Mouse (Mus musculus) embryonic facial prominence, embryonic 13.5 days (tissue): ENCODE data around the gene Qpctl. TPM values are rescaled to one million over a fixed set of nuclear protein-coding genes. Genes with fewer than 3 reads are reported as not detected.
A peak's percentile ranks its signal among the peaks of the same experiment; 100 is the strongest.

Source experiments
- ATAC-seq: fragments of 200-750 bp; cut with Nextera tagmentation; 2 replicates; pipeline ENCODE4 v1.8.0; 2017; ENCODE audit warnings: low read depth; ENCODE audit not compliant: insufficient number of reproducible peaks, insufficient read depth, low FRiP score, low TSS enrichment
- H3K27ac ChIP-seq: fragments of 300-500 bp; sonication (generic); 2 replicates; pipeline ENCODE4 v1.5.1; 2015; ENCODE audit warnings: moderate library complexity, mild to moderate bottlenecking, inconsistent platforms
- H3K27me3 ChIP-seq: fragments of 300-500 bp; sonication (generic); 2 replicates; pipeline ENCODE4 v1.6.1; 2015; ENCODE audit warnings: mild to moderate bottlenecking, inconsistent platforms
- H3K36me3 ChIP-seq: fragments of 300-500 bp; sonication (generic); 2 replicates; pipeline ENCODE4 v1.6.1; 2015; ENCODE audit warnings: mild to moderate bottlenecking, inconsistent platforms
- H3K4me1 ChIP-seq: fragments of 300-500 bp; sonication (generic); 2 replicates; pipeline ENCODE4 v1.6.1; 2015; ENCODE audit warnings: inconsistent platforms
- H3K4me2 ChIP-seq: fragments of 300-500 bp; sonication (generic); 2 replicates; pipeline ENCODE4 v1.6.1; 2015; ENCODE audit warnings: moderate library complexity, mild to moderate bottlenecking, inconsistent platforms
- H3K4me3 ChIP-seq: fragments of 300-500 bp; sonication (generic); 2 replicates; pipeline ENCODE4 v1.5.1; 2015; ENCODE audit warnings: mild to moderate bottlenecking, inconsistent platforms
- H3K9ac ChIP-seq: fragments of 300-500 bp; sonication (generic); 2 replicates; pipeline ENCODE4 v1.6.1; 2015; ENCODE audit warnings: mild to moderate bottlenecking, inconsistent platforms
- H3K9me3 ChIP-seq: fragments of 300-500 bp; sonication (generic); 2 replicates; pipeline ENCODE4 v1.6.1; 2016; ENCODE audit warnings: inconsistent platforms
- WGBS: fragments of 180-500 bp; shearing (Covaris S2); methylation state at CpG from one replicate; pipeline ENCODE4 v1.1.7; 2015; ENCODE audit warnings: mixed read lengths; 5-methylcytosine and 5-hydroxymethylcytosine counted together
- polyA plus RNA-seq: library from polyadenylated mRNA; unstranded; fragments of >200 nt; fragmentation: Nextera tagmentation; extraction: Ambion mirVana; gene quantifications from 2 replicates; pipeline ENCODE4 v1.2.1, GENCODE M21; 2015

The Qpctl gene
- polyA plus RNA-seq = 15.2 and 16.2 TPM in 2 replicates

GRCm38 (mm10) chr7:19148875-19149541 is at the start of gene Qpctl:
Gene Qpctl, minus strand, starts transcription at chr7:19149291.
- WGBS = under 1% methylated on average over 43 of the region's 43 CpGs
- peaks cover 29% of the 10 kb centered on the region for H3K4me1 ChIP-seq
- H3K27ac ChIP-seq = peak within 1 kb of the TSS; percentile 85

GRCm38 (mm10) chr7:19197985-19198384 is 48.9 kb upstream of the Qpctl start:
- H3K27me3 ChIP-seq = no peaks in the 10 kb centered on the region
- 0 out of 2 replicates have a peak, but pooled peaks cover 6% of the 10 kb centered on the region for H3K9me3 ChIP-seq
- no peak for ATAC-seq
- 27% methylated on average over 2 of the region's 2 CpGs for WGBS
- H3K4me1 ChIP-seq = no peaks in the 10 kb centered on the region
- H3K36me3 ChIP-seq = peaks cover 68% of the 10 kb centered on the region
- no peak overlapping the region for H3K4me3 ChIP-seq
- H3K9ac ChIP-seq = no peak overlapping the region
- no peak overlapping the region for H3K27ac ChIP-seq
- no peak overlapping the region for H3K4me2 ChIP-seq

More at GRCm38 (mm10) chr7:19148875-19149541, at the start of gene Qpctl:
- Histone ChIP-seq H3K4me3 (peak within 1 kb of the TSS; percentile 77), H3K27me3 (no peaks in the 10 kb centered on the region), H3K9ac (peak within 1 kb of the TSS; percentile 83), H3K36me3 (peaks cover 33% of the 10 kb centered on the region), H3K9me3 (no peaks in the 10 kb centered on the region), H3K4me2 (peak within 1 kb of the TSS; percentile 86)
- peak; percentile 96 for ATAC-seq

GRCm38 (mm10) chr7:19196676-19197075 is 47.6 kb upstream of the Qpctl start:
- Histone ChIP-seq H3K36me3 (peaks cover 69% of the 10 kb centered on the region), H3K9ac (no peak overlapping the region), H3K4me2 (no peak overlapping the region), H3K4me1 (no peaks in the 10 kb centered on the region), H3K4me3 (no peak overlapping the region), H3K9me3 (0 out of 2 replicates have a peak, but pooled peaks cover 6% of the 10 kb centered on the region), H3K27me3 (no peaks in the 10 kb centered on the region), H3K27ac (no peak overlapping the region)
- WGBS = 61% methylated on average over 6 of the region's 6 CpGs
- ATAC-seq = no peak

GRCm38 (mm10) chr7:19194676-19195075 is 45.6 kb upstream of the Qpctl start:
- no peak overlapping the region for H3K27ac ChIP-seq
- no peak overlapping the region for H3K4me2 ChIP-seq
- H3K4me1 ChIP-seq = no peaks in the 10 kb centered on the region
- H3K27me3 ChIP-seq = no peaks in the 10 kb centered on the region
- no peak overlapping the region for H3K9ac ChIP-seq
- 97% methylated on average over 4 of the region's 4 CpGs for WGBS
- 0 out of 2 replicates have a peak, but pooled peaks cover 6% of the 10 kb centered on the region for H3K9me3 ChIP-seq
- ATAC-seq = no peak
- H3K4me3 ChIP-seq = no peak overlapping the region
- H3K36me3 ChIP-seq = peaks cover 72% of the 10 kb centered on the region

GRCm38 (mm10) chr7:19184758-19185157 is 35.7 kb upstream of the Qpctl start:
- Histone ChIP-seq H3K4me1 (peaks cover 33% of the 10 kb centered on the region), H3K36me3 (peaks cover 26% of the 10 kb centered on the region), H3K9me3 (no peaks in the 10 kb centered on the region), H3K27ac (peak overlapping the region; percentile 89), H3K4me3 (no peak overlapping the region), H3K4me2 (peak overlapping the region; percentile 18; the same call in 1 of the 2 replicates), H3K9ac (no peak overlapping the region), H3K27me3 (peaks cover 12% of the 10 kb centered on the region)
- ATAC-seq = no peak
- 62% methylated on average over 6 of the region's 6 CpGs for WGBS

GRCm38 (mm10) chr7:19184250-19184649 is 35.2 kb upstream of the Qpctl start:
- no peak for ATAC-seq
- peaks cover 38% of the 10 kb centered on the region for H3K4me1 ChIP-seq
- no peaks in the 10 kb centered on the region for H3K9me3 ChIP-seq
- H3K27ac ChIP-seq = peak overlapping the region; percentile 89
- peaks cover 24% of the 10 kb centered on the region for H3K36me3 ChIP-seq
- H3K27me3 ChIP-seq = peaks cover 17% of the 10 kb centered on the region
- no peak overlapping the region for H3K4me3 ChIP-seq
- WGBS = 72% methylated on average over 2 of the region's 2 CpGs
- H3K9ac ChIP-seq = no peak overlapping the region; the same call in 1 of the 2 replicates
- peak overlapping the region; percentile 18; the same call in 1 of the 2 replicates for H3K4me2 ChIP-seq

- H3K9me3 ChIP-seq = 0 out of 2 replicates have a peak, but pooled peaks cover 3% of the 10 kb centered on the region
- H3K4me1 ChIP-seq = peaks cover 56% of the 10 kb centered on the region
- peak overlapping the region; percentile 73 for H3K9ac ChIP-seq
- H3K4me3 ChIP-seq = peak overlapping the region; percentile 58
- H3K27me3 ChIP-seq = peaks cover 50% of the 10 kb centered on the region
- ATAC-seq = no peak
- peaks cover 5% of the 10 kb centered on the region for H3K36me3 ChIP-seq
- H3K4me2 ChIP-seq = peak overlapping the region; percentile 81
- WGBS = 1% methylated on average over 26 of the region's 27 CpGs
- no peak overlapping the region for H3K27ac ChIP-seq
Observed at GRCm38 (mm10) chr7:19180862-19181429, 31.9 kb upstream of the Qpctl start.

GRCm38 (mm10) chr7:19179936-19180335 is 30.8 kb upstream of the Qpctl start:
- no peak overlapping the region for H3K9ac ChIP-seq
- peaks cover 4% of the 10 kb centered on the region; the same call in 1 of the 2 replicates for H3K36me3 ChIP-seq
- no peak overlapping the region for H3K27ac ChIP-seq
- ATAC-seq = no peak
- 35% methylated on average over 6 of the region's 6 CpGs for WGBS
- H3K9me3 ChIP-seq = 0 out of 2 replicates have a peak, but pooled peaks cover 3% of the 10 kb centered on the region
- peak overlapping the region; percentile 37; the same call in 1 of the 2 replicates for H3K4me3 ChIP-seq
- H3K4me1 ChIP-seq = peaks cover 50% of the 10 kb centered on the region
- peak overlapping the region; percentile 59 for H3K4me2 ChIP-seq
- H3K27me3 ChIP-seq = peaks cover 59% of the 10 kb centered on the region

- Histone ChIP-seq H3K4me1 (peaks cover 42% of the 10 kb centered on the region), H3K27me3 (peaks cover 65% of the 10 kb centered on the region), H3K9ac (peak overlapping the region; percentile 52; the same call in 1 of the 2 replicates), H3K27ac (no peak overlapping the region), H3K4me3 (peak overlapping the region; percentile 37), H3K4me2 (peak overlapping the region; percentile 59), H3K9me3 (0 out of 2 replicates have a peak, but pooled peaks cover 3% of the 10 kb centered on the region), H3K36me3 (peaks cover 4% of the 10 kb centered on the region; the same call in 1 of the 2 replicates)
- WGBS = under 1% methylated on average over 32 of the region's 32 CpGs
- ATAC-seq = no peak
Observed at GRCm38 (mm10) chr7:19179173-19179572, 30.1 kb upstream of the Qpctl start.

GRCm38 (mm10) chr7:19178443-19179092 is 29.5 kb upstream of the Qpctl start:
- 4% methylated on average over 27 of the region's 27 CpGs for WGBS
- no peak for ATAC-seq

GRCm38 (mm10) chr7:19178035-19178434 is 28.9 kb upstream of the Qpctl start:
- 4% methylated on average over 18 of the region's 18 CpGs for WGBS
- Histone ChIP-seq H3K27ac (no peak overlapping the region), H3K27me3 (peaks cover 73% of the 10 kb centered on the region), H3K4me3 (peak overlapping the region; percentile 37), H3K9me3 (0 out of 2 replicates have a peak, but pooled peaks cover 3% of the 10 kb centered on the region), H3K9ac (no peak overlapping the region), H3K4me2 (peak overlapping the region; percentile 59; the same call in 1 of the 2 replicates), H3K36me3 (no peaks in the 10 kb centered on the region), H3K4me1 (peaks cover 46% of the 10 kb centered on the region)
- no peak for ATAC-seq

More at GRCm38 (mm10) chr7:19178443-19179092, 29.5 kb upstream of the Qpctl start:
- Histone ChIP-seq H3K4me3 (peak overlapping the region; percentile 37), H3K9me3 (0 out of 2 replicates have a peak, but pooled peaks cover 3% of the 10 kb centered on the region), H3K27me3 (peaks cover 70% of the 10 kb centered on the region), H3K4me2 (peak overlapping the region; percentile 59), H3K4me1 (peaks cover 42% of the 10 kb centered on the region), H3K36me3 (peaks cover under 1% of the 10 kb centered on the region; the same call in 1 of the 2 replicates), H3K9ac (no peak overlapping the region), H3K27ac (no peak overlapping the region)
